Mouse (Mus musculus) midbrain, postnatal 0 days (tissue): ENCODE data around the gene Txlna. TPM values are rescaled to one million over a fixed set of nuclear protein-coding genes. Genes with fewer than 3 reads are reported as not detected.

ENCODE experiments used
- ATAC-seq: fragments of 200-750 bp; cut with Nextera tagmentation; 2 replicates; pipeline ENCODE4 v1.8.0; 2017; ENCODE audit warnings: moderate number of reproducible peaks, mild to moderate bottlenecking, moderate TSS enrichment, moderate library complexity; ENCODE audit not compliant: low FRiP score
- DNase-seq: peaks from one replicate; pipeline ENCODE4 v3.0.0-alpha.2; 2015; ENCODE audit warnings: low spot score
- H3K27ac ChIP-seq: fragments of 300-500 bp; sonication (generic); 2 replicates; pipeline ENCODE4 v1.5.1; 2014; ENCODE audit warnings: low read depth, mild to moderate bottlenecking, low read length, mixed read lengths
- H3K27me3 ChIP-seq: fragments of 300-500 bp; sonication (generic); 2 replicates; pipeline ENCODE4 v1.6.1; 2014; ENCODE audit warnings: low read length, control low read depth, mixed read lengths; ENCODE audit not compliant: insufficient read depth
- H3K36me3 ChIP-seq: fragments of 300-500 bp; sonication (generic); 2 replicates; pipeline ENCODE4 v1.6.1; 2014; ENCODE audit warnings: low read length, control low read depth, mixed read lengths; ENCODE audit not compliant: insufficient read depth
- H3K4me1 ChIP-seq: fragments of 300-500 bp; sonication (generic); 2 replicates; pipeline ENCODE4 v1.6.1; 2014; ENCODE audit warnings: mild to moderate bottlenecking, control low read depth, antibody characterized with exemption, low read length, mixed read lengths; ENCODE audit not compliant: insufficient read depth
- H3K4me2 ChIP-seq: fragments of 300-500 bp; sonication (generic); 2 replicates; pipeline ENCODE4 v1.6.1; 2014; ENCODE audit warnings: low read depth, mild to moderate bottlenecking, low read length, mixed read lengths; ENCODE audit not compliant: poor library complexity, severe bottlenecking
- H3K4me3 ChIP-seq: fragments of 300-500 bp; sonication (generic); 2 replicates; pipeline ENCODE4 v1.5.1; 2014; ENCODE audit warnings: low read depth, mild to moderate bottlenecking, low read length, moderate library complexity
- H3K9ac ChIP-seq: fragments of 300-500 bp; sonication (generic); replicated peaks from 2 replicates; pipeline ENCODE4 v1.6.1; 2014; ENCODE audit warnings: mild to moderate bottlenecking, low read length, moderate library complexity, mixed read lengths; ENCODE audit not compliant: poor library complexity, severe bottlenecking
- H3K9me3 ChIP-seq: fragments of 300-500 bp; sonication (generic); 2 replicates; pipeline ENCODE4 v1.6.1; 2016; ENCODE audit warnings: low read length, control low read depth
- CTCF ChIP-seq: IDR thresholded peaks from 2 replicates; pipeline ENCODE4 v1.5.1; 2016; ENCODE audit warnings: antibody characterized with exemption, mild to moderate bottlenecking
- WGBS: fragments of 180-500 bp; shearing (Covaris S2); extraction: QIAGEN DNeasy Blood & Tissue Kit; methylation state at CpG from one replicate; pipeline ENCODE4 v1.1.7; 2014; 5-methylcytosine and 5-hydroxymethylcytosine counted together
- polyA plus RNA-seq: library from polyadenylated mRNA; unstranded; fragments of >200 nt; fragmentation: Nextera tagmentation; extraction: Ambion mirVana; gene quantifications from 2 replicates; pipeline ENCODE4 v1.2.1, GENCODE M21; 2015
- total RNA-seq: library from RNA; depleted of rRNA; stranded (reverse); fragments of >200 nt; gene quantifications from 2 replicates; pipeline ENCODE4 v1.2.3, GENCODE M21; 2014

Txlna gene
- total and polyA plus RNA-seq, 2 experiments from 2014 or later = 25.6 to 33.4 TPM

GRCm38 (mm10) chr4:129618786-129619691, 21.8 kb downstream of the Txlna start, which contains the start of gene Iqcc:
Iqcc (minus strand) TSS chr4:129619099.
- 3% methylated on average over 43 of the region's 44 CpGs for WGBS
- Histone ChIP-seq H3K4me1 (peaks cover 23% of the 10 kb centered on the region), H3K4me2 (peak within 1 kb of the TSS; percentile 80), H3K9me3 (no peaks in the 10 kb centered on the region), H3K27me3 (no peaks in the 10 kb centered on the region), H3K9ac (peak within 1 kb of the TSS; percentile 87), H3K36me3 (peaks cover 3% of the 10 kb centered on the region; the same call in 1 of the 2 replicates), H3K27ac (peak within 1 kb of the TSS; percentile 95), H3K4me3 (peak within 1 kb of the TSS; percentile 52)
- peak; percentile 50; the same call in 1 of the 2 replicates for TF ChIP-seq CTCF
- ATAC-seq (peak; percentile 88), DNase-seq (peak; percentile 97)

- Histone ChIP-seq H3K9me3 (no peaks in the 10 kb centered on the region), H3K9ac (peak overlapping the region; percentile 87), H3K4me3 (peak overlapping the region; percentile 52), H3K36me3 (peaks cover 3% of the 10 kb centered on the region; the same call in 1 of the 2 replicates), H3K27ac (peak overlapping the region; percentile 95), H3K4me1 (peaks cover 23% of the 10 kb centered on the region), H3K4me2 (peak overlapping the region; percentile 80), H3K27me3 (no peaks in the 10 kb centered on the region)
- ATAC-seq (no peak), DNase-seq (no peak)
- no peak for TF ChIP-seq CTCF
- WGBS = 95% methylated on average over 5 of the region's 5 CpGs
These were observed 22.8 kb downstream of the Txlna start for GRCm38 (mm10) chr4:129618031-129618430.

- Histone ChIP-seq H3K27me3 (no peaks in the 10 kb centered on the region), H3K4me1 (peaks cover 16% of the 10 kb centered on the region), H3K4me2 (no peak overlapping the region), H3K27ac (no peak overlapping the region), H3K9me3 (no peaks in the 10 kb centered on the region), H3K4me3 (no peak overlapping the region), H3K9ac (no peak overlapping the region), H3K36me3 (peaks cover 3% of the 10 kb centered on the region; the same call in 1 of the 2 replicates)
- no peak for ATAC-seq
- no peak; the same call in 1 of the 2 replicates for TF ChIP-seq CTCF
- WGBS = 95% methylated on average over 7 of the region's 7 CpGs
- no peak for DNase-seq
These were observed 23.7 kb downstream of the Txlna start for GRCm38 (mm10) chr4:129617121-129617641.

- TF ChIP-seq CTCF = no peak
- WGBS = 95% methylated on average over 3 of the region's 3 CpGs
- ATAC-seq (no peak), DNase-seq (no peak)
- no peak overlapping the region for H3K27ac ChIP-seq
- H3K27me3 ChIP-seq = no peaks in the 10 kb centered on the region
- H3K36me3 ChIP-seq = peaks cover 3% of the 10 kb centered on the region; the same call in 1 of the 2 replicates
- peaks cover 11% of the 10 kb centered on the region; the same call in 1 of the 2 replicates for H3K4me1 ChIP-seq
- H3K4me3 ChIP-seq = no peak overlapping the region
- H3K9ac ChIP-seq = no peak overlapping the region
- H3K9me3 ChIP-seq = no peaks in the 10 kb centered on the region
- H3K4me2 ChIP-seq = no peak overlapping the region
These were observed 24.2 kb downstream of the Txlna start for GRCm38 (mm10) chr4:129616631-129617030.

- H3K4me2 ChIP-seq = no peak overlapping the region
- no peak overlapping the region for H3K4me3 ChIP-seq
- H3K36me3 ChIP-seq = peaks cover 3% of the 10 kb centered on the region; the same call in 1 of the 2 replicates
- no peak overlapping the region for H3K9ac ChIP-seq
- ATAC-seq (no peak), DNase-seq (no peak)
- H3K9me3 ChIP-seq = no peaks in the 10 kb centered on the region
- peaks cover 5% of the 10 kb centered on the region; the same call in 1 of the 2 replicates for H3K4me1 ChIP-seq
- TF ChIP-seq CTCF = no peak
- 88% methylated on average over 9 of the region's 9 CpGs for WGBS
- no peak overlapping the region for H3K27ac ChIP-seq
- no peaks in the 10 kb centered on the region for H3K27me3 ChIP-seq
These were observed 25.0 kb downstream of the Txlna start for GRCm38 (mm10) chr4:129615801-129616290.
